Mouse (Mus musculus): ENCODE measurements around the gene Olfr1066. TPM values are rescaled to one million over a fixed set of nuclear protein-coding genes. Genes with fewer than 3 reads are reported as not detected.
A peak's percentile ranks its signal among the peaks of the same experiment; 100 is the strongest.
"Not testable (repeated sequence)": the region's sequence is repeated elsewhere in the genome, so short reads cannot be mapped to it uniquely, and the experiment has no call there.

The Olfr1066 gene
- polyA plus RNA-seq (2016; fragmentation: Nextera tagmentation; extraction: Ambion mirVana): not detected in 2 replicates

GRCm38 (mm10) chr2:86456169-86456568 lies at the start of gene Olfr1066:
Gene Olfr1066 (minus strand): TSS chr2:86456269.
- H3K4me2 ChIP-seq (replicated peaks): no peak within 1 kb of the TSS
- no peaks in the 10 kb centered on the region for H3K27me3 ChIP-seq
- 90% methylated on average over 1 of the region's 1 CpGs for WGBS
- no peaks in the 10 kb centered on the region for H3K4me1 ChIP-seq
- no peak within 1 kb of the TSS for H3K4me3 ChIP-seq
- H3K36me3 ChIP-seq: no peaks in the 10 kb centered on the region
- H3K9me3 ChIP-seq: no peaks in the 10 kb centered on the region
- no peak for ATAC-seq (ENCODE audit: low FRiP score, low read depth)
- H3K9ac ChIP-seq (replicated peaks): no peak within 1 kb of the TSS
- no peak within 1 kb of the TSS for H3K27ac ChIP-seq (replicated peaks)

GRCm38 (mm10) chr2:86487286-86487685 lies 31.2 kb upstream of the Olfr1066 start, which contains the start of gene Olfr228:
Gene Olfr228 (minus strand): TSS chr2:86487386.
- no peaks in the 10 kb centered on the region for H3K36me3 ChIP-seq
- H3K9ac ChIP-seq (replicated peaks): no peak within 1 kb of the TSS
- H3K27ac ChIP-seq (replicated peaks): no peak within 1 kb of the TSS
- H3K9me3 ChIP-seq: no peaks in the 10 kb centered on the region
- ATAC-seq (ENCODE audit: low FRiP score, low read depth): no peak
- no peaks in the 10 kb centered on the region for H3K27me3 ChIP-seq
- WGBS: 58% methylated on average over 1 of the region's 1 CpGs
- H3K4me2 ChIP-seq (replicated peaks): no peak within 1 kb of the TSS
- no peaks in the 10 kb centered on the region for H3K4me1 ChIP-seq
- H3K4me3 ChIP-seq: no peak within 1 kb of the TSS

GRCm38 (mm10) chr2:86464442-86465109 lies 8.5 kb upstream of the Olfr1066 start:
- WGBS: 40% methylated on average over 10 of the region's 10 CpGs
- no peak overlapping the region for H3K4me2 ChIP-seq (replicated peaks)
- ATAC-seq (ENCODE audit: low FRiP score, low read depth): peak; percentile 85

GRCm38 (mm10) chr2:86460434-86460833 lies 4.4 kb upstream of the Olfr1066 start:
- no peaks in the 10 kb centered on the region for H3K9me3 ChIP-seq
- H3K9ac ChIP-seq (replicated peaks): no peak overlapping the region
- H3K27ac ChIP-seq (replicated peaks): no peak overlapping the region
- H3K27me3 ChIP-seq: no peaks in the 10 kb centered on the region
- 62% methylated on average over 1 of the region's 1 CpGs for WGBS
- no peak for ATAC-seq (ENCODE audit: low FRiP score, low read depth)
- H3K4me3 ChIP-seq: no peak overlapping the region
- H3K36me3 ChIP-seq: no peaks in the 10 kb centered on the region
- H3K4me2 ChIP-seq (replicated peaks): no peak overlapping the region
- H3K4me1 ChIP-seq: no peaks in the 10 kb centered on the region

More at GRCm38 (mm10) chr2:86464442-86465109, 8.5 kb upstream of the Olfr1066 start:
- Histone ChIP-seq H3K9me3 (no peaks in the 10 kb centered on the region), H3K4me3 (no peak overlapping the region), H3K36me3 (no peaks in the 10 kb centered on the region), H3K9ac (replicated peaks) (no peak overlapping the region), H3K4me1 (no peaks in the 10 kb centered on the region), H3K27me3 (no peaks in the 10 kb centered on the region), H3K27ac (replicated peaks) (no peak overlapping the region)

- H3K27ac ChIP-seq (replicated peaks); H3K27me3 ChIP-seq; H3K9ac ChIP-seq (replicated peaks); H3K4me1 ChIP-seq; H3K4me2 ChIP-seq (replicated peaks); ATAC-seq (ENCODE audit: low FRiP score, low read depth); H3K36me3 ChIP-seq; H3K4me3 ChIP-seq; H3K9me3 ChIP-seq: not testable (repeated sequence)
- 80% methylated on average over 1 of the region's 1 CpGs for WGBS
Measured at GRCm38 (mm10) chr2:86450491-86450890, 5.6 kb downstream of the Olfr1066 start, which contains the start of gene Olfr1065. Gene Olfr1065 (minus strand): TSS chr2:86450591.

GRCm38 (mm10) chr2:86442101-86442500 lies 14.0 kb downstream of the Olfr1066 start:
- WGBS: 47% methylated on average over 1 of the region's 1 CpGs
- not testable (repeated sequence) for H3K27ac ChIP-seq (replicated peaks); H3K4me1 ChIP-seq; H3K36me3 ChIP-seq; ATAC-seq (ENCODE audit: low FRiP score, low read depth); H3K9ac ChIP-seq (replicated peaks); H3K4me3 ChIP-seq; H3K9me3 ChIP-seq; H3K27me3 ChIP-seq; H3K4me2 ChIP-seq (replicated peaks)

GRCm38 (mm10) chr2:86428511-86428910 lies 27.6 kb downstream of the Olfr1066 start:
- H3K9me3 ChIP-seq; ATAC-seq (ENCODE audit: low FRiP score, low read depth); H3K9ac ChIP-seq (replicated peaks); H3K4me2 ChIP-seq (replicated peaks); H3K27me3 ChIP-seq; H3K4me3 ChIP-seq; H3K4me1 ChIP-seq; H3K36me3 ChIP-seq; H3K27ac ChIP-seq (replicated peaks): not testable (repeated sequence)
- WGBS: 84% methylated on average over 8 of the region's 8 CpGs

- not testable (repeated sequence) for H3K9ac ChIP-seq (replicated peaks); H3K4me2 ChIP-seq (replicated peaks); ATAC-seq (ENCODE audit: low FRiP score, low read depth); H3K9me3 ChIP-seq; H3K4me1 ChIP-seq; H3K27ac ChIP-seq (replicated peaks); H3K36me3 ChIP-seq; H3K27me3 ChIP-seq; H3K4me3 ChIP-seq
Measured at GRCm38 (mm10) chr2:86426649-86427048, 29.4 kb downstream of the Olfr1066 start, which contains the start of gene Olfr1062. Gene Olfr1062 (minus strand): TSS chr2:86426749.

- no peak within 1 kb of the TSS for H3K9ac ChIP-seq (replicated peaks)
- 89% methylated on average over 1 of the region's 1 CpGs for WGBS
- ATAC-seq (ENCODE audit: low FRiP score, low read depth): no peak
Measured at GRCm38 (mm10) chr2:86413950-86414349, 42.1 kb downstream of the Olfr1066 start, which contains the start of gene Olfr1061. Gene Olfr1061 (minus strand): TSS chr2:86414050.

More at GRCm38 (mm10) chr2:86413950-86414349, 42.1 kb downstream of the Olfr1066 start, which contains the start of gene Olfr1061:
- Histone ChIP-seq H3K27ac (replicated peaks) (no peak within 1 kb of the TSS), H3K36me3 (no peaks in the 10 kb centered on the region), H3K4me2 (replicated peaks) (no peak within 1 kb of the TSS), H3K4me1 (no peaks in the 10 kb centered on the region), H3K4me3 (no peak within 1 kb of the TSS), H3K27me3 (no peaks in the 10 kb centered on the region), H3K9me3 (no peaks in the 10 kb centered on the region)

Other genes with a start within 250 kb of the Olfr1066 start
- not detected in 2 replicates for gene Olfr1046, start 237.0 kb downstream of the Olfr1066 start, polyA plus RNA-seq (2016; fragmentation: Nextera tagmentation; extraction: Ambion mirVana)
- not detected in 2 replicates for gene Olfr1047, start 224.9 kb downstream of the Olfr1066 start, polyA plus RNA-seq (2016; fragmentation: Nextera tagmentation; extraction: Ambion mirVana)
- not detected in 2 replicates for gene Olfr1048, start 216.0 kb downstream of the Olfr1066 start, polyA plus RNA-seq (2016; fragmentation: Nextera tagmentation; extraction: Ambion mirVana)
- not detected in 2 replicates for gene Olfr1049, start 197.9 kb downstream of the Olfr1066 start, polyA plus RNA-seq (2016; fragmentation: Nextera tagmentation; extraction: Ambion mirVana)
- gene Olfr1051, start 177.2 kb downstream of the Olfr1066 start, polyA plus RNA-seq (2016; fragmentation: Nextera tagmentation; extraction: Ambion mirVana): not detected in 2 replicates
- not detected in 2 replicates for gene Olfr1052, start 163.8 kb downstream of the Olfr1066 start, polyA plus RNA-seq (2016; fragmentation: Nextera tagmentation; extraction: Ambion mirVana)
- gene Olfr1053, start 141.0 kb downstream of the Olfr1066 start, polyA plus RNA-seq (2016; fragmentation: Nextera tagmentation; extraction: Ambion mirVana): not detected in 2 replicates
- gene Olfr1054, start 120.8 kb downstream of the Olfr1066 start, polyA plus RNA-seq (2016; fragmentation: Nextera tagmentation; extraction: Ambion mirVana): not detected in 2 replicates
- not detected in 2 replicates for gene Olfr1055, start 106.0 kb downstream of the Olfr1066 start, polyA plus RNA-seq (2016; fragmentation: Nextera tagmentation; extraction: Ambion mirVana)
- not detected in 2 replicates for gene Olfr1056, start 93.8 kb downstream of the Olfr1066 start, polyA plus RNA-seq (2016; fragmentation: Nextera tagmentation; extraction: Ambion mirVana)
- not detected in 2 replicates for gene Olfr1057, start 77.9 kb downstream of the Olfr1066 start, polyA plus RNA-seq (2016; fragmentation: Nextera tagmentation; extraction: Ambion mirVana)
- gene Olfr1058, start 67.7 kb downstream of the Olfr1066 start, polyA plus RNA-seq (2016; fragmentation: Nextera tagmentation; extraction: Ambion mirVana): not detected in 2 replicates
- gene Olfr1061, start 42.2 kb downstream of the Olfr1066 start, polyA plus RNA-seq (2016; fragmentation: Nextera tagmentation; extraction: Ambion mirVana): not detected in 2 replicates
- not detected in 2 replicates for gene Olfr1062, start 29.5 kb downstream of the Olfr1066 start, polyA plus RNA-seq (2016; fragmentation: Nextera tagmentation; extraction: Ambion mirVana)
- not detected in 2 replicates for gene Olfr1065, start 5.7 kb downstream of the Olfr1066 start, polyA plus RNA-seq (2016; fragmentation: Nextera tagmentation; extraction: Ambion mirVana)
- gene Olfr228, start 31.1 kb upstream of the Olfr1066 start, polyA plus RNA-seq (2016; fragmentation: Nextera tagmentation; extraction: Ambion mirVana): not detected in 2 replicates
- gene Olfr1076, start 52.2 kb upstream of the Olfr1066 start, polyA plus RNA-seq (2016; fragmentation: Nextera tagmentation; extraction: Ambion mirVana): not detected in 2 replicates
- not detected in 2 replicates for gene Olfr1079, start 86.2 kb upstream of the Olfr1066 start, polyA plus RNA-seq (2016; fragmentation: Nextera tagmentation; extraction: Ambion mirVana)
- not detected in 2 replicates for gene Olfr1080, start 102.0 kb upstream of the Olfr1066 start, polyA plus RNA-seq (2016; fragmentation: Nextera tagmentation; extraction: Ambion mirVana)
- not detected in 2 replicates for gene Olfr1082, start 142.7 kb upstream of the Olfr1066 start, polyA plus RNA-seq (2016; fragmentation: Nextera tagmentation; extraction: Ambion mirVana)
- not detected in 2 replicates for gene Olfr1084, start 183.5 kb upstream of the Olfr1066 start, polyA plus RNA-seq (2016; fragmentation: Nextera tagmentation; extraction: Ambion mirVana)
- not detected in 2 replicates for gene Olfr1085, start 205.8 kb upstream of the Olfr1066 start, polyA plus RNA-seq (2016; fragmentation: Nextera tagmentation; extraction: Ambion mirVana)
- not detected in 2 replicates for gene Olfr1086, start 223.8 kb upstream of the Olfr1066 start, polyA plus RNA-seq (2016; fragmentation: Nextera tagmentation; extraction: Ambion mirVana)
- gene Olfr1087, start 242.1 kb upstream of the Olfr1066 start, polyA plus RNA-seq (2016; fragmentation: Nextera tagmentation; extraction: Ambion mirVana): not detected in 2 replicates

All from midbrain, embryonic 12.5 days (tissue).